Mouse (Mus musculus): ENCODE results near the gene Zfp385a.
A peak's percentile ranks its signal among the peaks of the same experiment; 100 is the strongest.

Gene Zfp385a

DNA sequence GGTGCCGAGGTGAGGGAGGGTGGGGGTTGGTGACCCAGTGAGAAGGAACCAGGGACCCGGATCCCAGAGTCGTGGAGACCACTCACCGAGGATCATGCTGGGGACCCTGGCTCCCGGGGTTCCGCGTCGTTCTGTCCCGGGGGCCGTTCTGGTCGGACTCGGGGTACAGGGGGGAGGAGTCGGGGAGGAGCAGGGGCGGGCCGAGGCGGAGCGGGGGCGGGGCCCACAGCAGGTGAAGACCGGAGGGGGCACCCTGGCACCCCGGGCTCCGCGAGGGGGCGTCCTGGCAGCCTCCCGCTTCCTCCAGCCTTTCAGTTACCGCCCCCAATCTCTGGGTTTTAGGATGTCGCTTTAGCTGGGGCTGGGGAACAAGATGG lies at the start of gene Zfp385a:
TSS of gene Zfp385a (minus strand) at position 133 of the 377 bp plus-strand sequence.
- DNase-seq, result peak; percentile 80

DNA sequence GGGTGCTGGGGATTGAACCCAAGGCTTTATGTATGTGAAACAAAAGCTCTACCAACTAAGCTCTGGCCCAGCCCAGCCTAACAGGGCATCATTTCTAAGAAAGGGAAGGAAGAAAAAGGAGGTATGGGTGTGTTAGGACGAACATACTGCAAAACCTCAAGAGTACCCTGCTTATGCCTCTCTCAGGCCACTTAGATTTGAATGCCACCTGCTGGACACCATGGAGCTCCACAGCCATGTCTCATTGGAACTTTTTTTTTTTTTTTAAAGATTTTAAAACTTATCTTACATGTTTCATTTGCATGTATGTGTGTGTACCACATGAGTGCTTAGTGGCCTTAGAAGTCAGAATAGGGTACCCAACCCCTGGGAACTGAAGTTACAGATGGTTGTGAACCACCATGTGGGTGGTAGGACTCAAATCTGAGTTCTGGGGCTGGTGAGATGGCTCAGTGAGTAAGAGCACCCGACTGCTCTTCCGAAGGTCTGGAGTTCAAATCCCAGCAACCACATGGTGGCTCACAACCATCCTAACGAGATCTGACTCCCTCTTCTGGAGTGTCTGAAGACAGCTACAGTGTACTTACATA lies 48.8 kb upstream of the Zfp385a start:
- no peak for DNase-seq

DNA sequence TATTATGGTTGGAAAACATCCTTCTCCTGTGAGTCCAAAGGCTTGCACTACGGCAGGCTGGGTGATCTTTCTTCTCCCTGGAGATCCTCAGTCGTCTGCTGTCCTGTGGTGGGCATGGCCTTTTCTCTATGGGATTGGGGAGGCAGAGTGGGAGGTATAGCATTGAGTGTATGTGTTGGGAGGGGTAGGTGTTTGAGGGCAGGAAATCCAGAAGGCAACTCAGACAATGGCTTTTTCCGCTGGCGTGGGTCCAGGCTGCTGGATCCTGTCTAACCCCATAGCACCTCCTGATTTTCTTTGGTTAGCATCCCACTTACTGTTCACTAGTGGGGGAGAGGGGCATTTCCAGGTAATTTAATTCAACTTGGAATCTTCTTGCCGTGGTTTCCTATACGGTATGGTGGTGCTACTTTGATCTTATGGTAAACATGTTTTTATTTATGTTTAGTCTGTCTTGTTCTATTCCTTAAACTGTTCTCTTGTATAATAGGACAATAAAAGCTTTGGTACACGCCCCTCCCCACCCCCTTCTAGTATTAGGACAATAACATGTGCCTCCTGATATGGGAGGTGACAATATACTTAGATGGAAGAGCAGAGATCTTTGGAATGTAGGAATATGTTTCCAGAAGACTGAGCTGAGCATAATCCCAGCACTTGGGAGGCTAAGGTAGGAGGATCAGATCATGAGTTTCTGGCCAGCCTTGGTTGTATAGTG lies 44.0 kb upstream of the Zfp385a start:
- DNase-seq, result peak; percentile 27

DNA sequence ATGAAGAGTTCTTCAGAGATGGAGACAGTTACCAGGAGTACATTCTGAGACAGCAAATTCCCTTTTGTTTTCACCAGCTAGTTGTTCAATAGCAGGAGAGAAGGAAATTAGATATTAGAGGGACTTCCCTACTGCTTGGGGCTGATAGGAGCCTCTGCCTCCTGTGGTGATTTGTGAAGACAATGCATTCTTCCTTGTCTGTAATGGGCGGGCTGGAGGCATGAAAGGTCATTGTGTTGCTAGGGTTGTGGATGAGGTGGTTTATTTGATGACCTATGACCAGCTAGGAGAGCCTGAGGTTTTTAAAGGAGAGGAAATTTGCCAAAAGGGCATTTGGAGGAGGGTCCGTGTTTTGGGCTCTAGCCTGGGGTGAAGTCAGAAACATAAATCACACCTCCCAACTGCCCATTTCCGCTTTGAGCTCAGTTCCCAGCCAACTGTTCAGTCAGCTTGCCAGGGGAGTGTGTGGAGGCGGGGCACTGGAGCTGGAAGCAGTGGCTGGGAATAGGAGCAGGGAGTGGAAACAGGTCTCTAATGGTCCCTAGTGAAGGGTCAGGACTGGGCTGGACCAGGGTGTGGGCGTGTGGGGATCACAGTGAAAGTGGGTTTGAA lies 43.0 kb upstream of the Zfp385a start:
- no peak for DNase-seq

DNA sequence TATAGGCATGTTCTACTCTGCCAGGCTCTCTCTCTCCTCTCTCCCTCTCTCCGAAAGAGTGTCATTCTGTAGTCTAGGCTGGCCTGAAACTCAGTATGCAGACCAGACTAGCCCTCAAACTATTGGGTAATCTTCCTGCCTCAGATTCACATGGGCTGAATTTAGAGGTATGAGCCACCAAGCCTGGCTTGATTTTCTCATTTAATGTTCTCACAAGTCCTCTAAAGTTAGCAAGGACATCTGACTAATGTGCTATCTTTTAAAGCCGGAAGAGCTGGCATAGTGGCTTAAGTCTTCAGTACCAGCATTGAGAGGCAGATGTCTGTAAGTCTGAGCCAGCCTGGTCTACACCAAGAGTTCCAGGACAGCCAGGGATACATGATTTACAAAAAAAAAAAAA lies 42.2 kb upstream of the Zfp385a start:
- DNase-seq, result no peak

DNA sequence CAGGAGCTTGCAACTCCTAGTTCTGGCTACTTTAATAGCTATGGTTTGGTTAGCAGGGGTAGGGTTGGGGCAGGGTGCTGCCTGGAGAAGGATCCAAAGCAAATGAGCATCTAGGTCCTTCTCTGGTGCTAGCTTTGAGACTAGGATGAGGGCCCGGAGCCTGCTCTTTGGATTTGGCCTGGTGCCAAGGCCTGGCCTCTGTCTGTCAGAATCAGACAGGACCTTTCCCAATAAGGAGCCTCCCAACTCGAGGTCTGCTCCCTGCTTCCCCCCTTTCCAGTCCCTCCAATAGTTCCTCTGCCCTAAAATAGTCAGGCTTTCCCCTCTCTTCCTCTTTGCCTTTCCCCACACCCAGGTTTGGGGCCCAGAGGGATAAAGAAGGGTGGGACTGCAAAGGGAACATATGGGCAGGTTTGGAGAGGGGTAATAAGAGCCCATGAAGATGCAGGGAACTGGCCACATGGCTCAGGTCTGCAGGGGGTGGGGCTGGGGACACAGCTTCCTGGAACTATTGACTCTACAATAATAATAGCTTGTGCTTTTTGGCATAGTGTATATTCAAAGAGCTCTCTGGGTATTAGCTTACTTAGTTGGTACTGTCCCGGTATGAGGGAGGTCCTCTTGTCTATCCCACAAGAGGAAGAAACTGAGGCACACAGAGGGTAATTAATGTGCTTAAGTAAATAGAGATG lies 38.9 kb upstream of the Zfp385a start:
- no peak for DNase-seq

DNA sequence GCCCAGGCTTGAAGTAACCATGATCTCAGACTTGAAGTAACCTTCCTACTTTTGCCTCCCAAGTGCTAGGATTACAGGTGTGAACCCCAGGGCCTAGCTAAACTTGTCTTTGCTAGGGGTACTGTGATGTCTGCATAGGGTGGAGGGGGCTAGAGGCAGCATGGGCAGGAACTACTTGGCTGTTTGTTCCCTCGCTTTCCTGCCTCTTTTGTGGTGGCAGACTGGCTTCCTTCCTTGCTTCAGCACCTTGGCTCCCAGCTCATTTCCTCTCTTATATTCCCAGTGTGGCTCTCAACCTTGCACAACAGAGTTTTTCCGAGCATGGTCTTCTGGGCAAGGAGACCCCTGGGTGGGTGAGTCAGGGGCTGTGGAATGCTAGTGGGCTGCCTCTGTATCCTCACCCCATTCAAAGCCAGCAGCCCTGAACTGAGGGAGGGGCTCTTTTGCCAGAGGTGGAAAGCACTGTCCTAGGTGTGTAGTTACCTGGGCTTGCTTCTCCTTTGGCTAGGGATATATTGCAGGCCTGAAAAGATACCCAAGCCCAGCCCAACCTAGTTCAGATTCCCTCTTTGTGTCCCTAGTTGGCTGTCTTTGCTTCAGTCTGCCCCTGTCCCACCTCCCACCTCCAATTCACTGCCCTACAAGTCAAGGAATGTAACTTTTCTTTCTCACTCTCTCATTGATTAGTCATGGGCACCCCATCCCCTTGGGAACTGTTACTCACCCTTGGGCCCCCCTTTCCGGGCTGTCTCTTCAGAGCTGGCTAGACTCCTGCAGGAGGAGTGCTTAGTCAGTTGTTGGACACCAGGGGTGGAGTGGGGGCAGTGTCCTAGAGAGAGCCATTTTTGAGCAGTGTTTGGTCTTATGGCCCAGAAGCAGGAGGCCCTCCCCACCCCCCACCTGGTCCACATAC lies 38.1 kb upstream of the Zfp385a start:
- no peak for DNase-seq

DNA sequence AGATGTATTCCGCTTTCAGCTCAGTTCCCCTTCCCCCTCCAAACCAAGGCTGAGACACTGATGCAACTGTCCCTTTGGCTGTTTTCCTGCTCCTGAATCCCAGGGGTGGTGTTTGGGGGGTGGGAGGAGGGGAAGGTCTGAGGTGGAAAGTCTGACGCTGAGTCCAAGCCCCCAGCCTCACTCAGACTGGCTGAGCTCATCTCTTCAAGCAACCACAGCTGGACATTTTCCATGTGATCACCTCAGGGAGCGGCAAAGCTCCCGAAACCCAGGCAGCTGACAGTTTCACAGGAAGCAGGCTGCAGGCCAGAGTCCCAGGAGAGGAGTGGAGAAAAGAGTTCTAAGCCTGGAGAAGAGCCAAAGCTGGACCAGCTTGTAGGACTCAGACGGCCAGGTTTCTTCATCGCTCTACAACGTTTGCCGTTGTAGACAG lies 37.0 kb upstream of the Zfp385a start:
- no peak for DNase-seq

DNA sequence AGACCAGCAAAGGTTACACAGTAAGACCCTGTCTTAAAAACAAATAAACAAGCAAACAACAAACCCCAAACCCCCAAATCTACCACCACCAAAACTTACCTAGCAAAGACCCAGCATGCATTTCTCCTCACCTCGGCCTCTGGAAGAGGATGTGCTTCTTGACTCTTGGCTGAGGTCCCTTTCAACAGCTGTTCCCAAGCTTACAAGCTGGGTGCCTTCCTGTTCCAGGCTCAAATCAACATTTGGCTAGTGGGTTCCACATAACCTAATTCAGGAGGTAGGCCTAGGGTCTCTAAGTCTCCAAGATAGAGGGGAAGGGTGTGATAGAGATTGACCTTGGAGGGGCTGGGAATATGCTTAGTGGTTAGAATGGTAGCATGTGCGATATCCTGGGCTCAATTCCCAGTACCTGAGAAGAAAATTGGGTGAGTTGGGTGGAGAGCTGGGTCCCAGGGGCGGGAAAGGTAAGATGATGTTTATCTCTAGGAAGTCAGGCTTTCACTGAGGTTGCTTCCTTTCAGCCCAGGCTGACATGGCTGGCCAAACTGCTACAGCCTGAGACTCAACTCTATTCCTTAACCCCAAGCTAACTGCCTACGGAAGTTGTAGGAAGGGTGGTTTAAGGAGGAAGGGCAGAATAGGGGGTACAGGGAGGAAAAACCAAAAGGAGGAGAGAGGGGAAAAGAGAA lies 35.4 kb upstream of the Zfp385a start:
- DNase-seq, result no peak

DNA sequence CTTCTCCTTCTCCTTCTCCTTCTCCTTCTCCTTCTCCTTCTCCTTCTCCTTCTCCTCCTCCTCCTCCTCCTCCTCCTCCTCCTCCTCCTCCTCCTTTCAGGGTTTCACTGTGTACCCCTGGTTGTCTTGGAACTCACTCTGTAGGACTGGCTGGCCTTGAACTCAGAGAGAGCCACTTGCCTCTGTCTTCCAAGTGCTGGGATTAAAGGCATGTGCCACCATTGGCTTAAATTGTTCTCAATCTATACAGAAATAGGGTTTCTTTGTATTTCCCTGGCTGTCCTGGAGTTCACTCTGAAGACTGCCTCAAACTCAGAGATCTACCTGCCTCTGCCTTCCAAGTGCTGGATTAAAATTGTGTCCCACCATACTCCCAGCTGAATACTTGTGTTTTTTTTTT lies 32.6 kb upstream of the Zfp385a start:
- no peak for DNase-seq

DNA sequence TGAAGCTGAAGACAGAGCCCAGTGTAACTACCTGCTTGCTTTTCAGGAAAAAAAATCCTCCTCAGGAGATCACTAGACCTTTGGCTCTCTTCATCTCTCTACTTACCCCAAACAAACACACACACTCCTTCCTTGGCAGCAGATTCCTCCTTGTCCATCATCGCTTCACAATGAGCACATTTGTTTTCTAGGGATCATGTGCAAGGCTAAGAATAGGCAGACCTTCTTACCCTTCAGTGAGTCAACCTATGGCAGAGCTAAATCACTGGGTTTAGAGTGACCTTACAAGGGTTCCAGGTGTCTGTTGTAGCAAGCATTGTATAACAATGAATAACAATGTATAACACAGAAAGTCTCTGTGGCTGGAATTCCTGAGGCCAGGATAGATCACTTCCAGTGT lies 31.8 kb upstream of the Zfp385a start:
- no peak for DNase-seq

DNA sequence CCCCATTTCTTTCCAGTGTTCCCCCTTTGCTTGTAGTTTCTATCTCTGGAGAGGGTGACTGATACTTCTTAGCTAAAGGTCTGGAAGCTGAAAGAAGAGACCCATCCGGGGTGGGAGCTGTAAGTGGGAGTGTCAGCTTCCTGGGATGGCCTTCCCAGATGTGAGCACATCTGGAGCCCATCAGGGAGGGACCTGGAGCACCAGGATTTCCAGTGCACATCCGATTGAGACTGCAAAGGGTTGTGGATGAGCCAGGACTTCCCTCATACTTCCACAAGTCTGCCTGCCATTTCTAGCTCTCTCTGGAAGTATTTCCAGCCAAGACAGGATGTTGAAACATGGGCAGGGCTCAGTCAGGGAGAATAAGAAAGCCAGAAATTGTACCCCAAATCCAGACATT lies 31.3 kb upstream of the Zfp385a start:
- DNase-seq, result no peak

DNA sequence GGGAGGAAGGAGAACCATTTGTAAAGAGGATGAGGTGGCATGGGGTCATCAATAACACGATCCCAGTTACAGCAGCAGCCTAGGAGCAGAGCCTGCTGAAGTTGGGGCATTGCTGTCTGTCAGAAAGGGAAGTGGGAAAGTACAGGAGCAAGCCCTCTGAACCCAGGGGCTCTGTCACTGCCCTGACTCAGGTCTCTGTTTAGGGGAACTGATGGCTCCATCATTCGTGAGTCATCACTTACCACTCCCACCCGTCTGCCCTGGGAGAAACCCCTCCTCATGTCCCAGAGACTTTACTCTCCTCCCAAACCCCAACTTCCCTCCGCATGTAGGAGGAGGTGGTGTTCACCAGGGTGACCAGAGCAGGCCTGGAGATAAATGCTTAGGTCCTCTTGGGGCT lies 30.6 kb upstream of the Zfp385a start:
- DNase-seq, result no peak

DNA sequence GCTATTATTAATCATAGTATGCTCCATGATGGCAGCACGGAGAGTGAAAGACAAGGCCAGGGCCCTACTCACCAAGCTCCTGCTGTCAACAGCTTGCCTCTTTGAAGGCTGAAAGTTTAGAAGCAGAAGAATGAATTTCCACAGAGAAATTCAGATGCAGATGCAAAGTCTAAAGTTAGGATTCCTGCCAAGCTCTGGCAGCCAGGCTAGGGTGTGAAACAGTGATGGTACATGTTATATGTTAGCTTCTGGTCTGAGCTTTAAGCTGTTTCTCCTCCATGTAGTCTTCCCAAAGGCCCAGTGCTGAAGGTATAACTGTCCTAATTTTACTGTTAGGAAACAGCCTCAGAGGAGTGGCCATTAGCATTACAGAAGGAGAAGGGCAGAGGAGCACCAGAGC lies 29.2 kb upstream of the Zfp385a start:
- no peak for DNase-seq

DNA sequence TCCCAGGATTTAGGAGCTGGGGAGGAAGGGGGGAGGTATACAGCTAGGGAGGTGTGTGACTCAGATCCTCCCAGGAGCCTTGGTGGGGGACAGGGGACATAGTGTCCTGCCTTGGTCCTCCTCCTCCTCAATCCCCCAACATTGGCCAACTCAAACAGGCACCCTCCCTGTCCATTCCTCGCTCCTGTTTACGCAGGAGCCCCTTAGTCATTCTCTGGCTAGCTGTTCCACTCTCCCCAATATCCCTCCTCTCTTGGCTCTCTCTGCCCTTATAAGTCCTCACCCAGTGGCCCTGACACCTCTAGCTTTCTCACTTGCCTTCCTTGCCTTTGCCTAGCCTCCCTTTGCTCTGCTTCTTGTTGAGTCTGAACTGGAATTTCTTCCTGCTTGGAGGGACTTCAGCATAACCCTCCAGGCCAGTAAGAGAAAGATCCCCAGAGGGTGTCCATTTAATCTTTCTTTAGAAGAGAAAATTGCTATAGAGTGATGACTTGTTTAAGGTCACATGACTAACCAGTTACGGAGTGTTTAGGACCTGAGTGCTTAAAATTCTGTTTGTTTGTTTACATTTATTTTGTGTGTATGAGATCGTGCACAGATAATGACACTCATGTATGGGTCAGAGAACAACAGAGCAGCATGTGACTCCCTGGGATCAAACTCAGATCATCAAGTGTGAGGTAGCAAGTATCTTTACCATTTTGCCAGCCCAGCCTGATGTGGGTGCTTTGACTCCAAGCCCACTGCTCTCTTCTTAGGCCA lies 28.5 kb upstream of the Zfp385a start:
- no peak for DNase-seq

DNA sequence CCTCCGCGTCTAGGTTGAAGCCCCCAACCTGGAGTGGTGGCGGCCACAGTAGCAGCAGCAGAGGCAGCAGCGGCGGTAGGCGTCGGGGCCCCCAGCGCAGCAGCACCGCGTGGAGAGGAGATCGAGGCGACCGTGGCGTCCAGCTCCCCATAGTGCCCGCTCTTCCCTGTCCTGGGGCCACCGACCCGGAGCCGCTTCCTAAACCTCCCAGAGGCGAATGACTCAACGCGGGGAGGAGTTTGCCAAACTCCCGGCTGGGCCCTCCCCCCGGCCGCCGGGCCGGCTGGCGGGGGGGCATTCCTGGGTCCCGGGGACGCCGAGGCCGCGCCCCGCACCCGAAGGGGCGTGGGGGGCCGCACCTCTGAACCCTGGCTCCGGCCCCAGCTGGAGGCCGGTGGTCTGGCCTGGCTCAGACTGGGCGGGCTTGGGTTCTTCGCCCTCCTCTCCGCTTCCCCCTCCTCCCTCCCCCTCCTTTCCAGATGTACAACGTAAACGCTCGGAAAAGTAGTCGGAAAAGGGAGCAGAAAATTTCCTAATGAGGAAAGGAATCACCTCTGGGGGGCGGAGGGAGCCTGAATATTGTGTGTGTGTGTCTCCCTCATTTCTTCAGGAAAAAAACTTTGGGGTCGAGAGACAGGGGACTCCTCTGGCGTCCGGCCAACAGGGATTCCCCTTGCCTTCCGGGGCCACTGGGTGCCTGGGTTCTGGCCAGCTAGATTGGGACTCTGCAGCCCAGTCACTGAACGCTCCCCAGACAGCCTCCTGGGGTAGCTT lies 26.7 kb upstream of the Zfp385a start, which contains the start of gene Itga5:
TSS of gene Itga5 (minus strand) at position 388 of the 774 bp plus-strand sequence.
- peak; percentile 35 for DNase-seq

DNA sequence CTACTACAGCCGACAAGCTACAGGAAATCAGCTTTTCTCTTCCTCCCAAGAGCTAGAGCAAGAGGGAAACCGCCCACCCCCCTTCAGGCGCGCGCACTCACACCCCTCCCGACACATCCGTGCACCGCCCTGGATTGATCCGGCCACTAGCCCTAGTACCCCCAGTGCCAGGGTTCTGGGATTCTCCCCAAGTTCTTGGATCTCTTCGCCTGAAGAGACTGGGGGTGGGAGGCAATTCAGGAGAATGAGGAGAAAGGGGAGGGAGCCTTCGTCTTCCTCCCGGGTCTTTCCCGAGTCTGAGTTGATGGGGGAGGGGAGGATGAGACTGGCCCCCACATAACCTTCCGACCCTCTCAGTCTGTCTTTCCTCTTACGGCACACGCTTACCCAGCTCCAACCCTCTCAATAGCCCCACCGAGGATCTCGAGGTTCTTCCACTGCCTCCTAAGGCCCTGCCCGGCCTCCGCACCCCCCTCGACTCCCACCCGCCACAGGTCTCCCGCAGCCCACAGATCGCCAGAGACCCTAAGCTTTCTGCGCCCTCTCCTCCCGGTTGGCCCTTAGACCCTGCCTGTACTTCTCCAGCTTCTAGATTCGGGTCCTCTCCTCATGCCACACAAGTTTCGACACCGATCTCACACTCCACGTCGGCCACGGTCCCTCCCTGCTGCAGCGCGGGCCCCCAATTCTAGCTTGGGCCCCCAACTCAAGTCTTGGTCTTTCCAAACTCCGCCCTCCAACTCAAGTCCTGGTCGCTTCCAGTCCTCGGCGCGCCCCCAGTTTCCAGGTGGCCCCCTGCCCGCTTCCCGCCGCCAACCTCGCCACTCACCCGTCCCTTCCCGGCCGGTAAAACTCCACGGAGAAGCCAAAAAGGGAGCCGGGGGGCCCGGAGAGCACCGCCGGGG lies 25.8 kb upstream of the Zfp385a start:
- no peak for DNase-seq

DNA sequence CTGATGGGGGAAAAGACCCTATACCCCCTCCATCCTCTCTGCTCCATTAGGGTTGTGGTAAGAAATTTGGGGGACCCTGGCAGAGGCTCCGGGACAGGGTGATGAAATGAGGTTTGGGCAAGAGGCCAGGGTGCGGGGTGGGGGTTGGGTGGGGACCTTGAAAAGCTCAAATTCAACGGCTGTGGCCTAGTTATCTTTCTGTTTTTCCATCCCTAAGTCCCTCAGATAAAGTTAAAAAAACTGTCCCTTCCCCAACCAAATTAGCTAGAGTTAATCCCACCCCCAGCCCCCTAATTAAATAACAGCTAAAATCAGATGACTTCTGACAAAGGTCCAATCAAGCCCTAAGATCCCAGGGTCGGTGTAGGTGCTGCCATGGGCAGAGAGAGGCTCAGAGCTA lies 24.9 kb upstream of the Zfp385a start:
- DNase-seq, result no peak

DNA sequence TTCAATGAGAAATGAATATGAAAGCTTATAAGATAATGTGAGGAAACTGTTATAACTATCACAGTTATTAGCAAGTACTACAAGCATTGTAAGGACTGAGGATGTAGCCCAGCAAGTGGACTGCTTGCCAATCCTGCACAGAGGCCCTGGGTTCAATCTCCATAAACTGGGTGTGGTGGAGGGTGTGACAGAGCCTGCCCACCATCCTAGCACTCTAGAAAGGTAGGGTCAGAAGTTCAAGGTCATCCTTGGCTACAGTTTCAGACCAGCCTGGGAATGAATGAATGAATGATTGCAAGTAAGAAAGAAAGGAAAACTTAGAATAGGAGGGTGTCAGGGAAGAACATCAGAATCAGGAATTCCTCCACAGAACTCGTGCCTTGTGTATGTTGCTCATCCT lies 23.9 kb upstream of the Zfp385a start:
- DNase-seq, result no peak
